7 mouse cellular contexts compared by ENCODE assay signal in genomic region chr19:21571223-21571980, GRCm38 (mm10).
A peak's percentile ranks its signal among the peaks of the same experiment; 100 is the strongest.
DNase-seq lines count a peak whose midpoint lies in the region; ATAC-seq and TF ChIP-seq lines count a peak whose summit lies in the region.

No protein-coding gene starts in this region.

- intact Hi-C loops in heart, adult 2 months (cut with DNase I): loop anchor here (1.0 to 10.0 kb wide), 4 partner anchors 81 to 731 kb away; partner anchors contain the start of genes 1110059E24Rik and Abhd17b
- intact Hi-C loops in left cerebral cortex, postnatal 4 days (cut with DNase I): loop anchor here (5.0 to 10.0 kb wide), 3 partner anchors 81 to 733 kb away; partner anchors contain the start of genes 1110059E24Rik and Abhd17b

- H3K27me3 ChIP-seq in embryonic facial prominence, embryonic 10.5 days (replicated peaks; ENCODE audit: low read depth, poor library complexity, severe bottlenecking): no peaks in the 10 kb centered on the region
- H3K27me3 ChIP-seq in heart, adult 2 months (ENCODE audit: control insufficient read depth, insufficient read depth, low read length): no peaks in the 10 kb centered on the region
- no peaks in the 10 kb centered on the region for H3K27me3 ChIP-seq in midbrain, embryonic 14.5 days (ENCODE audit: control insufficient read depth, insufficient read depth, low read length)
- H3K27me3 ChIP-seq in small intestine, adult 2 months (ENCODE audit: control insufficient read depth, insufficient read depth, low read length): no peaks in the 10 kb centered on the region

- TF ChIP-seq EP300 in heart, adult 2 months (IDR thresholded peaks at IDR 0.05; ENCODE audit: insufficient read depth, low read depth, low read length): peak; percentile 59; the same call in 1 of the 2 replicates

- no peaks in the 10 kb centered on the region for H3K9me3 ChIP-seq in embryonic facial prominence, embryonic 10.5 days
- H3K9me3 ChIP-seq in midbrain, embryonic 14.5 days (ENCODE audit: control insufficient read depth, low read length): no peaks in the 10 kb centered on the region

- H3K4me1 ChIP-seq in embryonic facial prominence, embryonic 10.5 days: no peaks in the 10 kb centered on the region
- H3K4me1 ChIP-seq in heart, adult 2 months (ENCODE audit: control insufficient read depth, insufficient read depth, low read length): no peaks in the 10 kb centered on the region
- H3K4me1 ChIP-seq in midbrain, embryonic 14.5 days (ENCODE audit: control insufficient read depth, insufficient read depth, low read length): 0 out of 2 replicates have a peak, but pooled peaks cover 5% of the 10 kb centered on the region
- no peaks in the 10 kb centered on the region for H3K4me1 ChIP-seq in small intestine, adult 2 months (ENCODE audit: control insufficient read depth, insufficient read depth, insufficient read length, low read length)

- no peaks in the 10 kb centered on the region for H3K36me3 ChIP-seq in embryonic facial prominence, embryonic 10.5 days (replicated peaks)
- H3K36me3 ChIP-seq in heart, adult 2 months (ENCODE audit: control insufficient read depth, insufficient read depth, low read length): no peaks in the 10 kb centered on the region
- H3K36me3 ChIP-seq in midbrain, embryonic 14.5 days (ENCODE audit: control insufficient read depth, insufficient read depth, low read length): no peaks in the 10 kb centered on the region
- H3K36me3 ChIP-seq in small intestine, adult 2 months (ENCODE audit: control insufficient read depth, insufficient read depth, low read length): no peaks in the 10 kb centered on the region

- 48% methylated on average over 16 of the region's 16 CpGs for WGBS in embryonic facial prominence, embryonic 10.5 days
- WGBS in heart, adult 2 months: 31% methylated on average over 16 of the region's 16 CpGs
- 52% methylated on average over 16 of the region's 16 CpGs for WGBS in midbrain, embryonic 14.5 days
- WGBS in small intestine, adult 2 months: 34% methylated on average over 16 of the region's 16 CpGs

- H3K4me2 ChIP-seq in midbrain, embryonic 14.5 days (ENCODE audit: low read length): no peak overlapping the region

- no peaks in the 10 kb centered on the region for H3K79me2 ChIP-seq in heart, adult 2 months (replicated peaks; ENCODE audit: control insufficient read depth, insufficient read depth, low read length)

- no peak overlapping the region for H3K9ac ChIP-seq in heart, adult 2 months (ENCODE audit: low read depth, low read length)
- no peak overlapping the region for H3K9ac ChIP-seq in midbrain, embryonic 14.5 days (replicated peaks; ENCODE audit: low read length)

- TF ChIP-seq POLR2A in heart, adult 2 months (IDR thresholded peaks at IDR 0.05; ENCODE audit: insufficient read depth, low read depth, low read length): no peak
- TF ChIP-seq POLR2A in small intestine, adult 2 months (IDR thresholded peaks at IDR 0.05; ENCODE audit: low read depth, low read length): no peak

- H3K4me3 ChIP-seq in embryonic facial prominence, embryonic 10.5 days: no peak overlapping the region
- H3K4me3 ChIP-seq in heart, adult 2 months: peak overlapping the region; percentile 2
- no peak overlapping the region for H3K4me3 ChIP-seq in midbrain, embryonic 14.5 days (replicated peaks; ENCODE audit: low read depth, low read length)
- H3K4me3 ChIP-seq in small intestine, adult 2 months (ENCODE audit: low read depth, low read length): no peak overlapping the region

- peak; percentile 91 for TF ChIP-seq CTCF in heart, adult 2 months (IDR thresholded peaks at IDR 0.05)
- peak; percentile 96 for TF ChIP-seq CTCF in small intestine, adult 2 months (IDR thresholded peaks at IDR 0.05; ENCODE audit: extremely low read depth, insufficient read length, insufficient replicate concordance, low read depth, low read length)

- ATAC-seq in midbrain, embryonic 14.5 days (ENCODE audit: low FRiP score, low TSS enrichment): peak; percentile 46; the same call in 1 of the 2 replicates

- no peak overlapping the region for H3K27ac ChIP-seq in embryonic facial prominence, embryonic 10.5 days (replicated peaks)
- H3K27ac ChIP-seq in heart, adult 2 months: peak overlapping the region; percentile 26
- no peak overlapping the region for H3K27ac ChIP-seq in midbrain, embryonic 14.5 days (replicated peaks; ENCODE audit: low read depth, low read length)
- H3K27ac ChIP-seq in small intestine, adult 2 months (ENCODE audit: insufficient read depth, low read depth, low read length): no peak overlapping the region

- DNase-seq in adrenal gland, adult 8-10 months: peak; percentile 77
- peak; percentile 84 for DNase-seq in embryonic facial prominence, embryonic 10.5 days (ENCODE audit: low spot score)
- DNase-seq in heart, adult 2 months: peak; percentile 86 to 89
- peak; percentile 91 for DNase-seq in kidney, adult 18-20 months
- peak; percentile 89 for DNase-seq in left cerebral cortex, postnatal 4 days
- DNase-seq in midbrain, embryonic 14.5 days: peak; percentile 88
